Mouse (Mus musculus) retina, embryonic 14.5 days (tissue): ENCODE results near the gene Wdr95.

ENCODE experiments used
- DNase-seq: peaks from one replicate; pipeline ENCODE4 v3.0.0-alpha.2; 2015; ENCODE audit warnings: low spot score

Wdr95 gene

GRCm38 (mm10) chr5:149582642-149583262 lies 54.3 kb downstream of the Wdr95 start:
- no peak for DNase-seq

GRCm38 (mm10) chr5:149583507-149583906 lies 55.0 kb downstream of the Wdr95 start:
- DNase-seq = no peak

- no peak for DNase-seq
Observed at GRCm38 (mm10) chr5:149584154-149584655, 55.7 kb downstream of the Wdr95 start.

GRCm38 (mm10) chr5:149585231-149585630 lies 56.8 kb downstream of the Wdr95 start:
- DNase-seq = no peak

GRCm38 (mm10) chr5:149585910-149586309 lies 57.4 kb downstream of the Wdr95 start:
- no peak for DNase-seq

GRCm38 (mm10) chr5:149587327-149587895 lies 58.9 kb downstream of the Wdr95 start:
- no peak for DNase-seq

GRCm38 (mm10) chr5:149588814-149589534 lies 60.5 kb downstream of the Wdr95 start:
- DNase-seq = no peak

- DNase-seq = no peak
Observed at GRCm38 (mm10) chr5:149589932-149590331, 61.5 kb downstream of the Wdr95 start.

GRCm38 (mm10) chr5:149594215-149594614 lies 65.7 kb downstream of the Wdr95 start:
- no peak for DNase-seq

GRCm38 (mm10) chr5:149597351-149597750 lies 68.9 kb downstream of the Wdr95 start:
- no peak for DNase-seq

- DNase-seq = no peak
Observed at GRCm38 (mm10) chr5:149601996-149602395, 73.5 kb downstream of the Wdr95 start.

- DNase-seq = no peak
Observed at GRCm38 (mm10) chr5:149603241-149603640, 74.8 kb downstream of the Wdr95 start.

GRCm38 (mm10) chr5:149607083-149607720 lies 78.7 kb downstream of the Wdr95 start:
- DNase-seq = no peak

GRCm38 (mm10) chr5:149611476-149612164 lies 83.1 kb downstream of the Wdr95 start:
- peak; percentile 66 for DNase-seq

GRCm38 (mm10) chr5:149612165-149612518 lies 83.7 kb downstream of the Wdr95 start:
- DNase-seq = no peak

- peak; percentile 10 for DNase-seq
Observed at GRCm38 (mm10) chr5:149612740-149613139, 84.3 kb downstream of the Wdr95 start.

- no peak for DNase-seq
Observed at GRCm38 (mm10) chr5:149616138-149616537, 87.7 kb downstream of the Wdr95 start.

- no peak for DNase-seq
Observed at GRCm38 (mm10) chr5:149616817-149617216, 88.3 kb downstream of the Wdr95 start.

GRCm38 (mm10) chr5:149617776-149618425 lies 89.4 kb downstream of the Wdr95 start:
- no peak for DNase-seq

GRCm38 (mm10) chr5:149622152-149622551 lies 93.7 kb downstream of the Wdr95 start:
- DNase-seq = no peak

GRCm38 (mm10) chr5:149622644-149623043 lies 94.2 kb downstream of the Wdr95 start:
- no peak for DNase-seq
